Mouse (Mus musculus): ENCODE data around the gene Galntl6.
"Not testable (repeated sequence)": the region's sequence is repeated elsewhere in the genome, so short reads cannot be mapped to it uniquely, and the experiment has no call there.

Galntl6 gene

GRCm38 (mm10) chr8:57766471-57767065, 1145.9 kb downstream of the Galntl6 start:
- in situ Hi-C loops (cut with MboI), result no loop called here

GRCm38 (mm10) chr8:57765726-57766351, 1146.6 kb downstream of the Galntl6 start:
- in situ Hi-C loops (cut with MboI), result no loop called here

- in situ Hi-C loops (cut with MboI), result no loop called here
Observed at GRCm38 (mm10) chr8:57765192-57765591, 1147.2 kb downstream of the Galntl6 start.

GRCm38 (mm10) chr8:57762622-57763021, 1149.8 kb downstream of the Galntl6 start:
- in situ Hi-C loops (cut with MboI), result not testable (repeated sequence)

GRCm38 (mm10) chr8:57760921-57761320, 1151.5 kb downstream of the Galntl6 start:
- in situ Hi-C loops (cut with MboI), result no loop called here

- in situ Hi-C loops (cut with MboI), result no loop called here
Observed at GRCm38 (mm10) chr8:57758857-57759256, 1153.6 kb downstream of the Galntl6 start.

GRCm38 (mm10) chr8:57757476-57757875, 1155.0 kb downstream of the Galntl6 start:
- in situ Hi-C loops (cut with MboI), result no loop called here

GRCm38 (mm10) chr8:57754066-57754465, 1158.4 kb downstream of the Galntl6 start:
- in situ Hi-C loops (cut with MboI), result no loop called here

- in situ Hi-C loops (cut with MboI), result no loop called here
Observed at GRCm38 (mm10) chr8:57743636-57744035, 1168.8 kb downstream of the Galntl6 start.

GRCm38 (mm10) chr8:57741983-57742382, 1170.5 kb downstream of the Galntl6 start:
- in situ Hi-C loops (cut with MboI), result no loop called here

GRCm38 (mm10) chr8:57741309-57741708, 1171.1 kb downstream of the Galntl6 start:
- in situ Hi-C loops (cut with MboI), result no loop called here

- in situ Hi-C loops (cut with MboI), result no loop called here
Observed at GRCm38 (mm10) chr8:57737281-57737680, 1175.2 kb downstream of the Galntl6 start.

- in situ Hi-C loops (cut with MboI), result no loop called here
Observed at GRCm38 (mm10) chr8:57732795-57733194, 1179.6 kb downstream of the Galntl6 start.

- in situ Hi-C loops (cut with MboI), result no loop called here
Observed at GRCm38 (mm10) chr8:57731666-57732065, 1180.8 kb downstream of the Galntl6 start.

GRCm38 (mm10) chr8:57728276-57728675, 1184.2 kb downstream of the Galntl6 start:
- in situ Hi-C loops (cut with MboI), result no loop called here

GRCm38 (mm10) chr8:57724843-57725627, 1187.4 kb downstream of the Galntl6 start:
- in situ Hi-C loops (cut with MboI), result no loop called here
